Mouse (Mus musculus): Measurements from ENCODE around the gene Kif2c. TPM values are rescaled to one million over a fixed set of nuclear protein-coding genes. Genes with fewer than 3 reads are reported as not detected.

Gene Kif2c
- 14.5 and 23.7 TPM in 2 replicates for polyA plus RNA-seq (2012; rRNA removed)

GRCm38 (mm10) chr4:117181863-117182758 lies at the start of gene Kif2c:
TSS of gene Kif2c (minus strand) at chr4:117182639.
- peak; percentile 97 for DNase-seq (ENCODE audit: low read depth)
- TF ChIP-seq CTCF (IDR thresholded peaks at IDR 0.05; ENCODE audit: borderline replicate concordance, extremely low read depth, insufficient read depth, insufficient read length) (no peak), POLR2A (IDR thresholded peaks at IDR 0.05; ENCODE audit: borderline replicate concordance, extremely low read depth, insufficient read depth, insufficient read length, poor library complexity, severe bottlenecking) (peak; percentile 35; the same call in 1 of the 2 replicates)

- no peak for DNase-seq (ENCODE audit: low read depth)
- TF ChIP-seq CTCF (IDR thresholded peaks at IDR 0.05; ENCODE audit: borderline replicate concordance, extremely low read depth, insufficient read depth, insufficient read length) (no peak), POLR2A (IDR thresholded peaks at IDR 0.05; ENCODE audit: borderline replicate concordance, extremely low read depth, insufficient read depth, insufficient read length, poor library complexity, severe bottlenecking) (no peak)
Observed at GRCm38 (mm10) chr4:117231208-117231607, 48.8 kb upstream of the Kif2c start.

DNA sequence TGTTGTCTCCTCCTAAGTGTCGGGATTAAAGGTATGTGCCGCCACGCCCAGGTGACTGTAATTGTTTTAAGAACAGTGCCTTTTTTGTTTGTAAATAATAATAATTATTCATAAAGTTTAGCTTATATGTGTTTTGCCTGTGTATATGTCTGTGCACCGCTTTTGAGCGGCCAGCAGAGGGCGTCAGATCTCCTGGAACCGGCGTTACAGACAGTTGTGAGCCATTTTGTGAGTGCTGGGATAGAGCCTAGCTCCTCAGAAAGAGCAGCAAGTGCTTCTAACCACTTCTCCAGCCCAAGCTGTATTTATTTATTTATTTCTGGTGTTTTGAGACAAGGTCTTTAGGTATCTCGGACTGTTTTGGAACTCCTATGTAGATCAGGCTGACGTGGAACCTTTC lies 47.9 kb upstream of the Kif2c start:
- no peak for DNase-seq (ENCODE audit: low read depth)
- TF ChIP-seq POLR2A (IDR thresholded peaks at IDR 0.05; ENCODE audit: borderline replicate concordance, extremely low read depth, insufficient read depth, insufficient read length, poor library complexity, severe bottlenecking) (no peak), CTCF (IDR thresholded peaks at IDR 0.05; ENCODE audit: borderline replicate concordance, extremely low read depth, insufficient read depth, insufficient read length) (peak; percentile 51; the same call in 1 of the 2 replicates)

DNA sequence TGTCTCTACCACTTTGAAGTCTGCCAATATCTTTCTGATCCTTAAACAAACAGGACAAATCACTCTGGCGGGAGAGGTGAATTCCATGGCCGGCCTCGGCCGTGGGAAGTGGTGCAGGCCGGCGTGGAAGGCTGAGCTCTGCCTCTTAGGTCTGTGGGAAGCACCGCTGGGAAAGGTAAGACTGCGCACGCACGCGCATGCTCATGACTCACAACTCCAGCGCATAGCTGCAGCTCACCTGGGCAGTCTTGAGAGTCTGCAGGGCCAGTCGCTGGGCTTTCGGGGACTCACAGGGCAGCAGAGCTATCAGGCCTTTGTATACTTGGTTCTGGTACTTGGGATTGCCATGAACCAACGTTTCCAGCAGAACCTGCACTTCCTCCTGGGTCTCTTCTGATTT lies 47.2 kb upstream of the Kif2c start:
- DNase-seq (ENCODE audit: low read depth), result no peak
- TF ChIP-seq CTCF (IDR thresholded peaks at IDR 0.05; ENCODE audit: borderline replicate concordance, extremely low read depth, insufficient read depth, insufficient read length) (no peak), POLR2A (IDR thresholded peaks at IDR 0.05; ENCODE audit: borderline replicate concordance, extremely low read depth, insufficient read depth, insufficient read length, poor library complexity, severe bottlenecking) (no peak)

GRCm38 (mm10) chr4:117225250-117225649 lies 42.8 kb upstream of the Kif2c start:
- DNase-seq (ENCODE audit: low read depth), result no peak
- TF ChIP-seq POLR2A (IDR thresholded peaks at IDR 0.05; ENCODE audit: borderline replicate concordance, extremely low read depth, insufficient read depth, insufficient read length, poor library complexity, severe bottlenecking) (no peak), CTCF (IDR thresholded peaks at IDR 0.05; ENCODE audit: borderline replicate concordance, extremely low read depth, insufficient read depth, insufficient read length) (no peak)

GRCm38 (mm10) chr4:117224122-117224521 lies 41.7 kb upstream of the Kif2c start:
- DNase-seq (ENCODE audit: low read depth), result no peak
- TF ChIP-seq POLR2A (IDR thresholded peaks at IDR 0.05; ENCODE audit: borderline replicate concordance, extremely low read depth, insufficient read depth, insufficient read length, poor library complexity, severe bottlenecking), result no peak
- TF ChIP-seq CTCF (IDR thresholded peaks at IDR 0.05; ENCODE audit: borderline replicate concordance, extremely low read depth, insufficient read depth, insufficient read length), result no peak

GRCm38 (mm10) chr4:117223001-117223400 lies 40.6 kb upstream of the Kif2c start:
- no peak for DNase-seq (ENCODE audit: low read depth)
- TF ChIP-seq POLR2A (IDR thresholded peaks at IDR 0.05; ENCODE audit: borderline replicate concordance, extremely low read depth, insufficient read depth, insufficient read length, poor library complexity, severe bottlenecking) (no peak), CTCF (IDR thresholded peaks at IDR 0.05; ENCODE audit: borderline replicate concordance, extremely low read depth, insufficient read depth, insufficient read length) (no peak)

DNA sequence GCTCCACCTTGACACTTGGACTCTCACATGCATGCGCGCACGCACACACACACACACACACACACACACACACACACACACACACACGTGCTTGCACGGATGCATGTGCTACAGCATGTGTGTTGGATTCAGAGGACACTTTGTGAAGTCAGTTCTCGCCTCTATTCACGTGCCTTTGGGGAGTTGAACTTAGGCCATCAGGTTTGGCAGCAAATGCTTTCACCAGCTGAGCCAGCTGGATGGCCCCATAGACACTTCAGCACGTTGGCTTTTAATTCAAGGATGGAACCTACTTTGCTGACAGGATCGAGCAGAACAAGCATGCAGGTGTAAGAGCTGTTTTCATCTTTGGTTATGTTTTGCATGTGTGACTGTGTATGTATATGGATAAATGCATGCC lies 39.4 kb upstream of the Kif2c start:
- DNase-seq (ENCODE audit: low read depth), result no peak

GRCm38 (mm10) chr4:117220741-117221515 lies 38.5 kb upstream of the Kif2c start:
- no peak for TF ChIP-seq CTCF (IDR thresholded peaks at IDR 0.05; ENCODE audit: borderline replicate concordance, extremely low read depth, insufficient read depth, insufficient read length)
- TF ChIP-seq POLR2A (IDR thresholded peaks at IDR 0.05; ENCODE audit: borderline replicate concordance, extremely low read depth, insufficient read depth, insufficient read length, poor library complexity, severe bottlenecking), result no peak
- no peak for DNase-seq (ENCODE audit: low read depth)

More for the DNA sequence above, 39.4 kb upstream of the Kif2c start:
- TF ChIP-seq POLR2A (IDR thresholded peaks at IDR 0.05; ENCODE audit: borderline replicate concordance, extremely low read depth, insufficient read depth, insufficient read length, poor library complexity, severe bottlenecking), result no peak
- no peak for TF ChIP-seq CTCF (IDR thresholded peaks at IDR 0.05; ENCODE audit: borderline replicate concordance, extremely low read depth, insufficient read depth, insufficient read length)

DNA sequence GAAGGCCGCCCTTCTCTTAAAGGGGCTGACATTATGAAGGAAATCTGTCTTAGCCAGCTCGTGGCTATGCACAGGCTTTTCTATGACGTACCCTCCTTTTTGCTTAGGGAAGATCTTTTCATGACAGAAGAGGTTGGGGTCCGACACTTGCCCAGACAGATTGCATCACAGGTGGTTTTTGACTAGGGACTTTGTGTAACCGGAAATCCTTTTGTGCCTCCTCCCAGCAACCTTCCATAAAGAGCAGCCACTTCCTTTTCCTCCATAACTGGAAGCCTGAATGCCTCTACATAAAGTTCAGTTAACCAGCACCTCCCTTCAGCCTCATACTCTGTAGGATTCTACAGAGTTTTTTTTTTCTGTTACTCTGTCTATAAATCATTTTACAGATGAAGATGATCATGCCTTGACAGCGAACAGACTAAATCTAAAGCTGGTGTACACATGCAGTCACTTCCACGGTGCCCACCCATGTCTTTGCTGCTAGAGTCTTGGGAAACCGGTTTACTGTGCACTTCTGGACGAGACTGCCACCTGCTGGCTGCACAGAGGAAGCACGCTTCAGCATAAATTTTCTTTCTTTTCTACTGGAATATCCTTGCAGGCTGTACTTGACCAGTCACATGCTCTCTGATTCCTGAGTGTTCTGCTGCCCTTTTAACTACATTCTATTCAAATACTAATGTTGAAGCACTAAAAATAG lies 36.2 kb upstream of the Kif2c start:
- no peak for TF ChIP-seq POLR2A (IDR thresholded peaks at IDR 0.05; ENCODE audit: borderline replicate concordance, extremely low read depth, insufficient read depth, insufficient read length, poor library complexity, severe bottlenecking)
- peak; percentile 93 for TF ChIP-seq CTCF (IDR thresholded peaks at IDR 0.05; ENCODE audit: borderline replicate concordance, extremely low read depth, insufficient read depth, insufficient read length)
- DNase-seq (ENCODE audit: low read depth), result peak; percentile 83

- peak; percentile 23 for DNase-seq (ENCODE audit: low read depth)
- no peak for TF ChIP-seq CTCF (IDR thresholded peaks at IDR 0.05; ENCODE audit: borderline replicate concordance, extremely low read depth, insufficient read depth, insufficient read length)
- TF ChIP-seq POLR2A (IDR thresholded peaks at IDR 0.05; ENCODE audit: borderline replicate concordance, extremely low read depth, insufficient read depth, insufficient read length, poor library complexity, severe bottlenecking), result no peak
Observed at GRCm38 (mm10) chr4:117217029-117217428, 34.6 kb upstream of the Kif2c start.

All from brain, embryonic 14.5 days (tissue).